Mouse (Mus musculus): ENCODE data around the gene Tnpo1.

DNA sequence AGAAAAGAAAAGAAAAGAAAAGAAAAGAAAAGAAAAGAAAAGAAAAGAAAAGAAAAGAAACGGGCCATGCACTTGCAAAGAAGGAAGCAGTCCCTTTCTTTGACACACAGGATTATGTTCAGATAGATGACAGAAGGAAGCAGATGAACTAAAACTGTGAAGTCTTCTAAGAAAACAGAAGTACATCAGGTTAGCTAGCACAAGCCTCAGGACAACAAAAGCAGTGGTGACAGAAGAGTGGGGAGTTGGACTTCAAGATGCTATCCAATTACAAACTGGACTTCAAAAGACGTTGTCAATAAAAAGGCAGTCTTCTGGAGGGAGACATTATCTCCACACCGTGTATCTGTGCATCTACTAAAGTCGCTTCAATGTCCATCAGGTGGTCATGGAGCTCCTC lies 113.9 kb downstream of the Tnpo1 start:
- TF ChIP-seq CTCF (IDR thresholded peaks at IDR 0.05; ENCODE audit: extremely low read depth, insufficient read depth, insufficient read length, insufficient replicate concordance) (no peak), POLR2A (IDR thresholded peaks at IDR 0.05; ENCODE audit: low read depth, low read length) (no peak)
